In the genomic region with DNA sequence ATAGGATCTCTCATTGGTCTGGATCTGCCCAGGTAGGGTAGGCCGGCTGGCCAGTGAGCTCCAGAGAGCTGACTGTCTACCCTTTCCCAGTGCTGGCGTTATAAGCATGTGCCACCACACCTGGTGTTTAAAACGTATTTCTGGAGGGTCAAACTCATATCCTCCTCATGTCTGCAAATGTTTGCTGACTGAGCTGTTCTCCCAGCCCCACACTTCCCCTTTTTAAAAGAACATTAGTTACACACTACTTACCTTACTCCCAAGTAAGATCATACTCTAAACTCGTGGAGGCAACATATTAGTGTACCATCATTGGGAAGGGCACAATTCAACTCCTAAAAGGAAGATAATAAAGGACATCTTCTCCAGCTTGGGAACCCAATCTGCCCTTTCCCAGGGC, we compare ENCODE assay signal across 15 mouse cellular contexts.
"Had no signal": no experiment of that assay in that cellular context is flagged by ENCODE, and none has a peak within 500 bp of the region (broad histone marks: within the 10 kb centered on the region; RNA-seq: fewer than 3 reads in every experiment).

No protein-coding gene starts in this region.

- ATAC-seq: intestine, embryonic 16.5 days; midbrain, embryonic 16.5 days had no signal

- H3K4me2 ChIP-seq: limb, embryonic 15.5 days; midbrain, embryonic 11.5 days; neural tube, embryonic 13.5 days had no signal

- H3K4me3 ChIP-seq: left cerebral cortex, adult 2 months; limb, embryonic 15.5 days; megakaryocyte, embryonic 14.5 days; neural tube, embryonic 13.5 days had no signal

- H3K9me3 ChIP-seq: limb, embryonic 15.5 days; megakaryocyte, embryonic 14.5 days; neural tube, embryonic 13.5 days had no signal

- H3K36me3 ChIP-seq: limb, embryonic 15.5 days; neural tube, embryonic 13.5 days had no signal

- DNase-seq: lung, adult 18-20 months; lung, postnatal 36 days; right cerebral cortex, adult 18-20 months; right cerebral cortex, postnatal 25 days; thymus, postnatal 14 days had no signal

- H3K9ac ChIP-seq: limb, embryonic 15.5 days; liver, embryonic 14.5 days; neural tube, embryonic 13.5 days had no signal

- H3K27me3 ChIP-seq: limb, embryonic 15.5 days; neural tube, embryonic 13.5 days had no signal

- H3K4me1 ChIP-seq: limb, embryonic 15.5 days; neural tube, embryonic 13.5 days had no signal

- H3K27ac ChIP-seq: kidney, postnatal 0 days; left cerebral cortex, adult 2 months; limb, embryonic 15.5 days; liver, embryonic 14.5 days; neural tube, embryonic 13.5 days; stomach, postnatal 0 days had no signal
